In the genomic region with DNA sequence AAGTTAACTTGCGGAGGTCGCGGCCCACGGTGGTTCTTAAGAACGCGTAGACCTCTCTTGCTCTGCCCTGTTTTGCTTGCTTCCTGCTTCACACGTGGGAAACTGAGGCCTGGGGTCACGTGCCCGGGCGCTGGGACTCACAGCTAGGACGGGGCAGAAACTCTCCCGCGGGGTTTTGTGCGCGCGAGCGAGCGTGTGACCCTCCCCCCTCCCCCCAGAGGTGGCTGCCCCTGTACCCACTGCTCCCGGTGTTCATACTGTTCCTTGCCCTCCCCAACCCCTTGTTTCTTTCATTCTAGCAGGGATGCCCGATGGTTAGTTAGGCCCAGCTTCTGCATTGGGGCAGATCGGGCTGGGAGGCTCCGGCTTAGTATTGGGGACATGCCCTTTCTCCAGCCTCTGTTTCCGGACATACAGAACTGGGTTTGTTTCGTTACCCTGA, we compare ENCODE assay signal across 8 mouse cellular contexts. TPM values are rescaled to one million over a fixed set of nuclear protein-coding genes. Genes with fewer than 3 reads are reported as not detected.
DNase-seq lines count a peak whose midpoint lies in the region; ATAC-seq and TF ChIP-seq lines count a peak whose summit lies in the region.

No protein-coding gene starts in this region.

- no peaks in the 10 kb centered on the region for H3K36me3 ChIP-seq in kidney, embryonic 15.5 days
- no peaks in the 10 kb centered on the region for H3K36me3 ChIP-seq in hindbrain, embryonic 14.5 days (replicated peaks; ENCODE audit: control insufficient read depth, insufficient read depth)
- H3K36me3 ChIP-seq in midbrain, embryonic 13.5 days, result no peaks in the 10 kb centered on the region

- TF ChIP-seq CTCF in bone marrow macrophage, adult 2 months (IDR thresholded peaks at IDR 0.05; ENCODE audit: low read depth, low read length), result no peak

- H3K4me1 ChIP-seq in kidney, embryonic 15.5 days, result peaks cover 83% of the 10 kb centered on the region
- H3K4me1 ChIP-seq in bone marrow macrophage, adult 2 months (ENCODE audit: control insufficient read depth, insufficient read depth, low read length), result peaks cover 55% of the 10 kb centered on the region
- peaks cover 12% of the 10 kb centered on the region; the same call in 1 of the 2 replicates for H3K4me1 ChIP-seq in hindbrain, embryonic 14.5 days (replicated peaks; ENCODE audit: control insufficient read depth, insufficient read depth, low read length)
- peaks cover 45% of the 10 kb centered on the region for H3K4me1 ChIP-seq in midbrain, embryonic 13.5 days (replicated peaks)

- no peaks in the 10 kb centered on the region for H3K27me3 ChIP-seq in kidney, embryonic 15.5 days
- H3K27me3 ChIP-seq in hindbrain, embryonic 14.5 days (ENCODE audit: control insufficient read depth, insufficient read depth, low read length), result no peaks in the 10 kb centered on the region
- no peaks in the 10 kb centered on the region for H3K27me3 ChIP-seq in midbrain, embryonic 13.5 days

- H3K27ac ChIP-seq in kidney, embryonic 15.5 days, result peak overlapping the region; percentile 84
- peak overlapping the region; percentile 86 for H3K27ac ChIP-seq in bone marrow macrophage, adult 2 months (ENCODE audit: insufficient read depth, low read depth, low read length)
- H3K27ac ChIP-seq in hindbrain, embryonic 14.5 days, result peak overlapping the region; percentile 38
- H3K27ac ChIP-seq in midbrain, embryonic 13.5 days, result peak overlapping the region; percentile 48

- no peak for DNase-seq in kidney, postnatal 4 days
- no peak for DNase-seq in hindbrain, embryonic 14.5 days (ENCODE audit: low spot score)
- no peak for DNase-seq in urinary bladder, postnatal 10 days (ENCODE audit: low spot score)
- no peak for DNase-seq in spleen, postnatal 10 days (ENCODE audit: low spot score in 2 of 2)
- DNase-seq in cerebellum, adult 11-12 months, result no peak

- H3K9ac ChIP-seq in kidney, embryonic 15.5 days, result peak overlapping the region; percentile 83
- H3K9ac ChIP-seq in hindbrain, embryonic 14.5 days, result peak overlapping the region; percentile 72
- H3K9ac ChIP-seq in midbrain, embryonic 13.5 days (replicated peaks), result peak overlapping the region; percentile 75

- ATAC-seq in kidney, embryonic 15.5 days (replicated peaks; ENCODE audit: low FRiP score), result no peak; the same call in 1 of the 2 replicates
- ATAC-seq in hindbrain, embryonic 14.5 days (ENCODE audit: low FRiP score), result no peak; the same call in none of the 2 replicates
- no peak; the same call in 1 of the 2 replicates for ATAC-seq in midbrain, embryonic 13.5 days

- H3K9me3 ChIP-seq in kidney, embryonic 15.5 days (replicated peaks), result no peaks in the 10 kb centered on the region
- no peaks in the 10 kb centered on the region for H3K9me3 ChIP-seq in hindbrain, embryonic 14.5 days (ENCODE audit: control insufficient read depth, low read length)
- no peaks in the 10 kb centered on the region for H3K9me3 ChIP-seq in midbrain, embryonic 13.5 days

- no peak for TF ChIP-seq POLR2A in bone marrow macrophage, adult 2 months (IDR thresholded peaks at IDR 0.05; ENCODE audit: borderline replicate concordance, low read depth, low read length)

- peak overlapping the region; percentile 86 for H3K4me2 ChIP-seq in kidney, embryonic 15.5 days
- H3K4me2 ChIP-seq in hindbrain, embryonic 14.5 days (replicated peaks), result peak overlapping the region; percentile 94
- H3K4me2 ChIP-seq in midbrain, embryonic 13.5 days (replicated peaks), result peak overlapping the region; percentile 83

- peak overlapping the region; percentile 82 for H3K4me3 ChIP-seq in kidney, embryonic 15.5 days (replicated peaks)
- H3K4me3 ChIP-seq in bone marrow macrophage, adult 2 months (ENCODE audit: insufficient read depth, low read length), result peak overlapping the region; percentile 92
- peak overlapping the region; percentile 85 for H3K4me3 ChIP-seq in hindbrain, embryonic 14.5 days (replicated peaks; ENCODE audit: low read length)
- H3K4me3 ChIP-seq in midbrain, embryonic 13.5 days (replicated peaks), result peak overlapping the region; percentile 57

- WGBS in kidney, embryonic 15.5 days, result under 1% methylated on average over 24 of the region's 24 CpGs
- 2% methylated on average over 24 of the region's 24 CpGs for WGBS in hindbrain, embryonic 14.5 days
- under 1% methylated on average over 24 of the region's 24 CpGs for WGBS in midbrain, embryonic 13.5 days

RNA-seq across cellular contexts. Expression of a gene that starts 0.4 kb away (rescaled TPM):
- 53.4 and 60.0 TPM in 2 replicates for polyA plus RNA-seq in kidney, embryonic 15.5 days (2015; fragmentation: Nextera tagmentation; extraction: Ambion mirVana)
- 42.1 and 50.1 TPM in 2 replicates for polyA plus RNA-seq in bone marrow macrophage, adult 2 months (2012; ENCODE audit: insufficient read depth, insufficient read length, missing spikeins)
- polyA plus RNA-seq in hindbrain, embryonic 14.5 days (2014; fragmentation: Nextera tagmentation; extraction: Ambion mirVana), result 29.0 and 30.4 TPM in 2 replicates
- 24.4 and 25.4 TPM in 2 replicates for polyA plus RNA-seq in midbrain, embryonic 13.5 days (2015; fragmentation: Nextera tagmentation; extraction: Ambion mirVana)

RNA-seq across cellular contexts. Expression of a gene that starts 21.3 kb away (rescaled TPM):
- polyA plus RNA-seq in kidney, embryonic 15.5 days (2015; fragmentation: Nextera tagmentation; extraction: Ambion mirVana), result 2.1 and 2.4 TPM in 2 replicates
- not detected in 2 replicates for polyA plus RNA-seq in bone marrow macrophage, adult 2 months (2012; ENCODE audit: insufficient read depth, insufficient read length, missing spikeins)
- polyA plus RNA-seq in hindbrain, embryonic 14.5 days (2014; fragmentation: Nextera tagmentation; extraction: Ambion mirVana), result 3.6 and 3.9 TPM in 2 replicates
- polyA plus RNA-seq in midbrain, embryonic 13.5 days (2015; fragmentation: Nextera tagmentation; extraction: Ambion mirVana), result 2.7 and 3.3 TPM in 2 replicates

RNA-seq across cellular contexts. Expression of a gene that starts 24.6 kb away (rescaled TPM):
- polyA plus RNA-seq in kidney, embryonic 15.5 days (2015; fragmentation: Nextera tagmentation; extraction: Ambion mirVana), result 0.99 and 1.1 TPM in 2 replicates
- polyA plus RNA-seq in bone marrow macrophage, adult 2 months (2012; ENCODE audit: insufficient read depth, insufficient read length, missing spikeins), result 3.0 and 4.7 TPM in 2 replicates
- polyA plus RNA-seq in hindbrain, embryonic 14.5 days (2014; fragmentation: Nextera tagmentation; extraction: Ambion mirVana), result 1.6 and 3.2 TPM in 2 replicates
- 1.6 and 1.7 TPM in 2 replicates for polyA plus RNA-seq in midbrain, embryonic 13.5 days (2015; fragmentation: Nextera tagmentation; extraction: Ambion mirVana)

RNA-seq across cellular contexts. Expression of a gene that starts 49.2 kb away (rescaled TPM):
- polyA plus RNA-seq in kidney, embryonic 15.5 days (2015; fragmentation: Nextera tagmentation; extraction: Ambion mirVana), result 30.5 and 33.8 TPM in 2 replicates
- 26.4 and 28.4 TPM in 2 replicates for polyA plus RNA-seq in bone marrow macrophage, adult 2 months (2012; ENCODE audit: insufficient read depth, insufficient read length, missing spikeins)
- 24.9 and 26.4 TPM in 2 replicates for polyA plus RNA-seq in hindbrain, embryonic 14.5 days (2014; fragmentation: Nextera tagmentation; extraction: Ambion mirVana)
- polyA plus RNA-seq in midbrain, embryonic 13.5 days (2015; fragmentation: Nextera tagmentation; extraction: Ambion mirVana), result 35.9 and 36.3 TPM in 2 replicates
